Mouse (Mus musculus) left cerebral cortex, postnatal 10 days (tissue): ENCODE results near the gene Arl6. TPM values are rescaled to one million over a fixed set of nuclear protein-coding genes. Genes with fewer than 3 reads are reported as not detected.
A peak's percentile ranks its signal among the peaks of the same experiment; 100 is the strongest.

Experiments
- DNase-seq, 2 experiments: peaks; one replicate each; pipeline ENCODE4 v3.0.0; 2021 to 2022; ENCODE audit warnings: low spot score in 2 of 2, mixed read lengths in 1 of 2; ENCODE audit errors: extremely low spot score in 1 of 2
- intact Hi-C: fragments of 180-260 bp; cut with DNase I; formaldehyde crosslinking; loops from one replicate; pipeline ENCODE4 v1.15.1; 2025
- total RNA-seq, 2 experiments: library from RNA; stranded (reverse); gene quantifications; 2 replicates each; pipeline ENCODE4 v1.2.3; 2021

Arl6 gene
- total RNA-seq, 2 experiments from 2014 or later: 34.5 to 38.7 TPM

DNA sequence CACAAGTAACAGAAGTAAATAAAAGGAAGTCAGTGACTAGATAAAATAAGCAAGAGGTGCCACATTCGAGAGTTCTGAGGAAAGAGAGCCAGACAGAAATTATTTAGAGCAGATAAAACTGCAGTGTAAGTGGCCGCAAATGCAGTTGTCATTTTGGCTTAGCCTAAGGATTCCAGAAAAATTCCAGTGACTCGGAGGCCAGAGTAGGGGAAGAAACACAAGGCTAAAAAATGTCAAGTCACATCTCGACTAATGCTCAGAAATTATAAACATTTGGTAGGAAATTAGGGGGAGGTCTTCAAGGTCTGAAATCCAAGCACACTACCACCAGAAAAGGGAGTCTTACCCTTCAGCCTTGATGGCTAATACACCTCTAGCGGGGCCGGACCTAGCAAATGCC, 48.4 kb downstream of the Arl6 start:
- DNase-seq: no peak
- intact Hi-C loops: no loop called here

GRCm38 (mm10) chr16:59588351-59589025, 50.7 kb downstream of the Arl6 start:
- no peak for DNase-seq
- intact Hi-C loops: no loop called here

DNA sequence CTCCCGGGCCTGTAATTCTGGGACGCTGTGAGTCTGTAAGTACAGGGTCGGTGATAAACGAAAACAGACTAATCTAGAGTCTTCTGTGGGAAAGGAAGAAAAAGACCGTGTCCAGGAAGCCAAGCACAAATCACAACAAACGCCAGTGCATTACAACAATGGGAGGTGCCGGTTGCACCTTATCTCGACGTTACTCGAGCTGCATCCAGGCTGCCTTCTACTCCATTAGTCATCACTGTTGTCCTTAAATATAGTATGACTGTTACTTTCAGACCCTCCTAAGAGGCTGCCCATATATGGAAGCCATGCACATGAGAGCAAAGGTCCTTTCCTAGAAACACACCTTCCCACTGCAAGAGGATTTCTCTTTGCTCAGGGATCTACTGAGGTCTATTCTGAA, 51.4 kb downstream of the Arl6 start:
- intact Hi-C loops: no loop called here
- no peak for DNase-seq

DNA sequence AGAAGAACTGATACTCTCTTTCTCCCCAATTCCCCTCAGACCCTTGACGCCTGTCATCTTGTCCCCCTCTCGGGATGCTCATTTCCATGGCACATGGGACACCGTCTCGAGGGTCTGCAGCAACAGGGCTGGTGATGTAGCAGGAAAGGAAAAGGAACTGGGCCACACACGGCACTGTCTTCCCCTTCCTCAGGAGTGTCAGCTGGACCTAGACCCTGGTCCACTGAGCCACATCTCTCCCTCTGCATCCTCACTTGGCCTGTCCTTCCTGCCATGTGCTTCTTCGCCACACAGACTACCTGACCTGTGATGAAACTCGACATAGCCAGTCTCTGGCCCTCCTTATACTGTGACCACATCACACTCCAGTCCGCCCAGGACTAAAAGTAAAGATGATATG, 52.3 kb downstream of the Arl6 start:
- intact Hi-C loops: no loop called here

GRCm38 (mm10) chr16:59586276-59586675, 52.9 kb downstream of the Arl6 start:
- intact Hi-C loops: no loop called here

More for the DNA sequence above, 52.3 kb downstream of the Arl6 start:
- DNase-seq: no peak

DNA sequence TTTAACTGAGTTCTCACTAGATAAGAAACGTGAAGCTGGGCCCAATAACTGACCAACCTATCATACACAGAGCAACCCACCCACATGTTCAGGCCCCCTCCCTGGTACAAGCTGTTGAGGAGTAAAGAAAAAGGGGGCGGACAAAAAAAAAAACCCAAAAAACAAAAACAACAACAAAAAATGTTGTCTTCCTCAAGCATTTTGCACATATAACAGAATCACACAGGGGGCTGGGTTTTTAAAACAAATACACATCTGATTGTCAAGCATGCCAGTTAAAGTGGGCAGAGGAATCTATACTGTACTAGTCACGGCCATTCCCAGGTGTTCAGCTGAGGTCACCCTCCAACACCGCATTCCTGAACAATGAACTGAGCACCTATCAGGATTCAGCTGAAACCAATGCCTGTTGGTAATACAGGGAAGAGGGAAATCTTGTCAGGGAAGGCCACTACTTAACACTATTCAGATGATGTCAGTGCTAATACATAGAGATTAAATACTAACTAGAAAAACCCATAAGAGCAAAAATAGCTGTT, 53.4 kb downstream of the Arl6 start:
- DNase-seq: no peak
- intact Hi-C loops: no loop called here

More at GRCm38 (mm10) chr16:59586276-59586675, 52.9 kb downstream of the Arl6 start:
- peak in 1 of 2 experiments; percentile 35 for DNase-seq

DNA sequence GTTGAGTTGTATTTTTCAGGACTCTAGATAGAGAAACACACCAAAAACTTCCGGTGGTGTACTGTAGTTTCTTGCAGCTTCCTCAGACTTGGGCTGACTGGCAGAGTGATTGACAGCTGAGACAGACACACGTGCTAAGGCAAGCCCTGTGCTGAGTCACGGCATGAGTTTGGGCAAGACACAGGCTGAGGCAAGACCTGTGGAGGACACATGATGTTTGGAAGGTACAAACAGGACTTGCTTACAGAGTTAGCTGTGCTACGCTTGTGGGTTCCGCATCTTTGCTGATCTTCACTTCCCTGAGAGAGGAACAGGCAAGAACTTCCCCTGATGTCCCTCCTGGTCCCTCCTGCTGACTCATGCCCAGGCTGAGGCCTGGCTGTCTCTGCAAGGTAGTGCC, 55.7 kb downstream of the Arl6 start:
- no peak for DNase-seq
- intact Hi-C loops: no loop called here

DNA sequence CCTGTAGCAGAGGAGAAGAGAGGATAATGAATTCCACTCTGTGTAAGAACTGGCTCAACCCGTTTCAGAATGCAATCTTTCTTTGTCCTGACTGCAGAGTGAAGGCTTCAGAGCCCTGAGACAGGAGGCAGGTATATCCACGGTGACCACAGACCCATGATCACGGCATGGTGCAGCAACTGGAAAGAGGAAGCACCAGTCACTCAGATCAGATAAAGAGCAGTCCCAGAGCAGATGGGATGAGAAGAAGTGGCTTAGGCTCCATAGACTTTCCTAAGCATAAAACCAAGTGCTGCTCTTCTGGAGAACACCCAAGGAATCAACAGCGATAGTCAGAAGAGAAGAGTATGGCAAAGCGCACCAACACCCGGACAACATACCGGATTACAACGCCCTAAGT, 60.0 kb downstream of the Arl6 start:
- no peak for DNase-seq
- intact Hi-C loops: no loop called here

DNA sequence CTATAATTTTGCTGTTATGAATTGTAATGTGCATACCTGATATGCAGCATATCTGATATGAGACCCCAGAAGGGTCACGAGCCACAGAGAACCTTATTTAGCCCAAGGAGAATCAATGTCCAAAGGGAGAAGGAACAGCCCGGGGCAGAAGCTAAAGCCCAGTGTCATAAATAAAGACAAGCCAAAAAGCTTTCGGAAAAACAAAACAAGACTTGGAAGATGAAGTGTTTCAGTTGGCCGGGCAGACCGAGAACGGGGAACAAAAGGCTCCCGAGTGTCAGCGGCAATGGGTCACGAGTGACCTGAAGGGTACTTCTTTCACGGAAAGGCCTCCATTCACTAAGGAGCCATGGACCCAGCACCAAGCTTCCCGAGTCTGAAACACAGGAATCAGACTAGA, 65.2 kb downstream of the Arl6 start:
- intact Hi-C loops: no loop called here

DNA sequence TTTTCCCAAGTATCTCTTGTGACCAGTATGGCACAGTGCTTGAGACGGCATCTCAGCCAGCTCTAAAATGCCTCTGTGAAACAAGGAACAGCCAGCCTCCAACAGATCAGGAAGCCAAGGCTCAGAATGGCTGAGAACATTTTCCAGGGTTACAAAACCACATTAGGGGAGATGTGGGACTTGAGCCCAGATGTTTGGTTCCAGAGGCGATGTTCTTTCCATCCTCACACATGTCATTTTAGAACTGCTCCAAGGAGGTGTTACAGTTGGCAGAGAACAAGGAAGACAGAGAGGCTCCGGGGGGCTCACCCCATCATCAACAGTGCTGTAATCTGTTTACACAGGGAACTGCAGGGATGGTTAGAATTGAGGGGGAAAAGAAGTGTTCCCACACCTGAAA, 66.5 kb downstream of the Arl6 start:
- DNase-seq: no peak
- intact Hi-C loops: no loop called here

More for the DNA sequence above, 65.2 kb downstream of the Arl6 start:
- no peak for DNase-seq

DNA sequence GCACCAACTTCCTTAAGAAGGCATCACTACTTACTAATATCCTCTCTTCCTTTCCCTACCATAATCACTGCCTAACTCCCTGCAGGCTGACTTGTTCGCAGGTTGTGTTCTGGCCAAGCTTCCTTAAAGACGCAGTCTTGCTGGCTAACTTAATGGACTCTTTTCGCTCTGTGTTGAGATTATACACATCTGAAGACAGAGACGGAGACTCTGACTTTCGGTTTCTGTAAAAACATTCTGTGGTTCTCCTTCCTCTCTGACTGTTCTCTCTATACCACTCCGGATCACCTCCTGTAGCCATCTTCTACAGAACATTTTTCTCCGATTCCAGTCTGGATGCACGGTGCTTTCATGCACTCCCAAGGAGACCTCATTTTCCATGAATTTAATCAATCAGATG, 68.4 kb downstream of the Arl6 start:
- intact Hi-C loops: no loop called here
- DNase-seq: no peak

GRCm38 (mm10) chr16:59569837-59570236, 69.4 kb downstream of the Arl6 start:
- intact Hi-C loops: no loop called here
- no peak for DNase-seq

GRCm38 (mm10) chr16:59567721-59568381, 71.3 kb downstream of the Arl6 start:
- intact Hi-C loops: no loop called here

DNA sequence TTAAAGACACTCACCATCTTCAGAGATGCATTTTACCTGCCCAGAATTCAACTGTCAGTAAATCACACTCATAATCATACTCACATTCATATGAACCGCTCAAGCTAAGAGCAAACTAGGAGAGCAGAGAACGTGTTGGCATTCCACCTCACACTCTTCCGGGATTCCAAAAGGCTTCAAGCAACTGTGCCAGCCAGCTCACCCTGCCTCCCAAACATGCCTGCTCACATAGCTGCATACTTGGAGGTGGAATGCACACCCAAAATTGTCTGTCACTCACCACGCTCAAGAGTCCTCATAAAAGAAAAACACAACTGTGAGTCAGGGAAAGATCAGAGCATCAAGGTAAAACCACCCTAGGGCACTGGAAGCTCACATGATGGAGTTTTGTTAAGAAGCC, 72.8 kb downstream of the Arl6 start:
- intact Hi-C loops: no loop called here
- DNase-seq: no peak

More at GRCm38 (mm10) chr16:59567721-59568381, 71.3 kb downstream of the Arl6 start:
- DNase-seq: no peak

GRCm38 (mm10) chr16:59565631-59566030, 73.6 kb downstream of the Arl6 start:
- no peak for DNase-seq
- intact Hi-C loops: no loop called here

DNA sequence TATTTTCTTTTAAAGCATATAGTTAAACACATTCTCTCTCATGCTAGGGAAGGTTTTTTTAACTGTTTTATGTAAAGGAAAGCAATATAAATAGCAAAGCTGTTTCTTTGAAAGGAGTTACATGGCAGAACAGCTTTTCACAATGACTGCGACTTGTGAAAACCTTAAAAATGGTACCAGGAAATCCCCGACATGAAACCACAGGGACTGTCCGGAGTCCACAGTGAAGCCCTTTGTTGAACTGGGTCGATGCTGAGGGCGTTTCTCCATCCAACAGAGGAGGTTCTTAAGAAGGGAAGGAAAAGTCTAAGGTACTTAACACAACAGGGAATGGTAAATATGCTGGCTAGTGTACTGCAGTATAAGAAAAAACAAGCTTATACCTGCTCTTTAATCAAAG, 75.2 kb downstream of the Arl6 start:
- intact Hi-C loops: no loop called here
- DNase-seq: no peak

Other genes with a start within 250 kb of the Arl6 start
- gene Gabrr3, start 232.1 kb downstream of the Arl6 start, total RNA-seq: under 1 TPM in 1 of 2 experiments, not detected in 1; 0.13 TPM
- 10 to 100 TPM; 12.9 to 13.4 TPM for gene Riox2, start 167.6 kb downstream of the Arl6 start, total RNA-seq
- gene Crybg3, start 38.4 kb downstream of the Arl6 start, total RNA-seq: 1 to 10 TPM; 4.6 to 6.1 TPM